In genomic region chr7:45921950-45922600, GRCm38 (mm10) we compare ENCODE assay signal across 8 mouse cellular contexts. TPM values are rescaled to one million over a fixed set of nuclear protein-coding genes. Genes with fewer than 3 reads are reported as not detected.
DNase-seq lines count a peak whose midpoint lies in the region; ATAC-seq lines count a peak whose summit lies in the region.

No protein-coding gene starts in this region.

- peak; percentile 10 for DNase-seq in cerebellum, adult 9-11 months
- DNase-seq in cerebellum, adult 18-20 months = no peak
- peak; percentile 32 for DNase-seq in thymus, postnatal 4 days
- no peak for DNase-seq in thymus, adult 18-20 months
- no peak for DNase-seq in frontal cortex, postnatal 14 days (ENCODE audit: low spot score in 2 of 2)
- DNase-seq in layer of hippocampus, postnatal 14 days (ENCODE audit: low spot score in 2 of 2) = no peak
- DNase-seq in left cerebral cortex, adult 9 months (ENCODE audit: low spot score in 2 of 2) = no peak

- ATAC-seq in liver, embryonic 12.5 days = no peak

- H3K9me3 ChIP-seq in liver, embryonic 12.5 days (replicated peaks) = no peaks in the 10 kb centered on the region

- peak overlapping the region; percentile 17; the same call in 1 of the 2 replicates for H3K9ac ChIP-seq in liver, embryonic 12.5 days

- H3K4me3 ChIP-seq in liver, embryonic 12.5 days = no peak overlapping the region

- H3K27ac ChIP-seq in liver, embryonic 12.5 days = peak overlapping the region; percentile 90

- H3K27me3 ChIP-seq in liver, embryonic 12.5 days (replicated peaks) = no peaks in the 10 kb centered on the region

- peaks cover 13% of the 10 kb centered on the region for H3K36me3 ChIP-seq in liver, embryonic 12.5 days

- H3K4me1 ChIP-seq in liver, embryonic 12.5 days = peaks cover 73% of the 10 kb centered on the region

- 63% methylated on average over 12 of the region's 12 CpGs for WGBS in liver, embryonic 12.5 days (ENCODE audit: insufficient replicate concordance)

- H3K4me2 ChIP-seq in liver, embryonic 12.5 days = peak overlapping the region; percentile 81

RNA-seq across cellular contexts. Expression of gene Emp3, which starts 0.9 kb away (rescaled TPM):
- polyA plus RNA-seq in liver, embryonic 12.5 days (2016; fragmentation: Nextera tagmentation; extraction: Ambion mirVana) = 61.6 and 68.2 TPM in 2 replicates
- 1 to 10 TPM; 1.8 to 2.6 TPM for total RNA-seq in layer of hippocampus, postnatal 14 days (2021)

RNA-seq across cellular contexts. Expression of gene Ccdc114, which starts 1.8 kb away (rescaled TPM):
- 1.6 and 2.0 TPM in 2 replicates for polyA plus RNA-seq in liver, embryonic 12.5 days (2016; fragmentation: Nextera tagmentation; extraction: Ambion mirVana)
- 1 to 10 TPM; 2.1 to 6.2 TPM for total RNA-seq in layer of hippocampus, postnatal 14 days (2021)

RNA-seq across cellular contexts. Expression of gene Tmem143, which starts 25.3 kb away (rescaled TPM):
- polyA plus RNA-seq in liver, embryonic 12.5 days (2016; fragmentation: Nextera tagmentation; extraction: Ambion mirVana) = 3.8 and 3.9 TPM in 2 replicates
- total RNA-seq in layer of hippocampus, postnatal 14 days (2021) = 10 to 100 TPM; 20.8 to 25.6 TPM

RNA-seq across cellular contexts. Expression of gene Syngr4, which starts 25.6 kb away (rescaled TPM):
- polyA plus RNA-seq in liver, embryonic 12.5 days (2016; fragmentation: Nextera tagmentation; extraction: Ambion mirVana) = 0.68 and 0.94 TPM in 2 replicates
- total RNA-seq in layer of hippocampus, postnatal 14 days (2021) = not detected

RNA-seq across cellular contexts. Expression of gene Grin2d, which starts 43.9 kb away (rescaled TPM):
- polyA plus RNA-seq in liver, embryonic 12.5 days (2016; fragmentation: Nextera tagmentation; extraction: Ambion mirVana) = 0.17 and 0.24 TPM in 2 replicates
- 10 to 100 TPM; 19.7 to 20.4 TPM for total RNA-seq in layer of hippocampus, postnatal 14 days (2021)

Comparison
In these comparisons a context has a peak if more than half of its experiments do, and no peak if none do; other contexts are left out.
1. DNase-seq: peak in cerebellum, adult 9-11 months (single experiment) and thymus, postnatal 4 days (single experiment); none in cerebellum, adult 18-20 months (0 of 2), thymus, adult 18-20 months (0 of 2), frontal cortex, postnatal 14 days (0 of 2), layer of hippocampus, postnatal 14 days (0 of 2) and left cerebral cortex, adult 9 months (0 of 2).